Mouse (Mus musculus) induced T-regulatory cell, adult 2 months (primary cell): Measurements from ENCODE around the gene Sez6.
A peak's percentile ranks its signal among the peaks of the same experiment; 100 is the strongest.

Source experiments
- DNase-seq: peaks from one replicate; pipeline ENCODE4 v3.0.0-alpha.2; 2012; ENCODE audit warnings: low read depth

The Sez6 gene

GRCm38 (mm10) chr11:77930751-77931540 is at the start of gene Sez6:
Gene Sez6, plus strand, starts transcription at chr11:77930800.
- DNase-seq, result peak; percentile 77

DNA sequence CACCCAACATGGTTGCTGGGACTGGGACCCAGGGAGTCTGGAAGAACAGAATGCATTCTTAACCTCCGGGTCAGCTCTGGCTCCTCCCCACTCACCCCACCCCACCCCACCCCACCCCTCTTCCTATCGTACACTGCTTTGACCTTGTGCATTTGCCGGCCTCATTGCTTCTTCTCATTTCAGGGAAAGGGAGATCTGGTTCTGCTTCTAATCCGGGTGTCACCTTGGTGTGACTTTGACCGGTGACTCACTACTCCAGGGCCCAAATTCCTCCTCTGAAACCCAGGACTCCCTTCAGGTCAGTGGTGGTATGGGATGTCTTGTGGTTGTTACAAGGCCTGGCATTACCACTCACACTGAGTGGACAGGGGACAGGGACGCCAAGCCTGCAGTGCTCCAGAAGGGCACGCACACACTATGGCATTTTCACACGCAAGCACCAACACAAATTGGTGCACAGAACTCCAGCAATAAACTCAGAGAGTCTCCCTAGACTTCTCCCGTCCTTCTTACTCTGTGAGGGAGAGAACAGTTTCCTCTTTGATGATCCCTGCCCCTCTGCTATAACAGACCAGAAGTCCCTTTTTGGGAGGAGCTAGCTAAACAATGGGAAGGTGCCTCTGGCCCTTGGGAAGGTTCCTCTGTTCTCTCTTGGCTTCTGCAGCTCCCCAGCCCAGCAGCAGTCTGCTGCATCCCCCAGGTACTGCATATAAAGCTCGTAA is 45.9 kb upstream of the Sez6 start:
- no peak for DNase-seq

DNA sequence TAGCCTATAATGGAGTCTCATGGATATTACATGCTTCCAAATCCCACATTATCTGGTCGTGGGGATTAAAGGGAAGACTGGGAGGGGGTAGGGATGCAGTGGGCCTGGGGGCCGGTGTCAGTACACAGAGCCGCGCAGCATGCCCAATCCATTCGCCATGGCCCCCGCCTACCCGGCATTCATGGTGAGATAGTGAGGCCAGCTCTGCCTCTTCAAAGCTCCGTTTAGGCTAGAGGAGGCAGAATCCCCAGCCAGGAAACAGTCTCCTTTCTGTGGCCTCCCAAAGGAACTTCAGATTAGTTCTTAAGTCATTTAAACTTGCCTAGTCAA is 45.4 kb upstream of the Sez6 start:
- no peak for DNase-seq

GRCm38 (mm10) chr11:77887373-77887960 is 43.1 kb upstream of the Sez6 start:
- DNase-seq, result peak; percentile 78

DNA sequence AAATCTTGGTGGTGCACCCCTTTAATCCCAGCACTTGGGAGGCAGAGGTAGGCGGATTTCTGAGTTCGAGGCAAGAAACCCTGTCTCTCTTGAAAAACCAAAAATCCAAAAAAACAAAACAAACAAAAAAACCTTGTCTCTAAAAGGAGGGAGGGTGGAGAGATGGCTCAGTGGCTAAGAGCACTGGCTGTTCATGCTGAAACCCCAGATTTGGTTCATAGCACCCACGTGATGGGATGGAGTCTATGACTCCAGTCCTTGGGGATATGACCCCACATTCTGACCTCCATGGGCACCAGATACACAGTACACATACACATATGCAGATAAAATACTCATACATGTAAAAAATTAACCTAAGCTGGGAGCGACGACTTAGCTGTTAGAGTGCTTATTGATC is 41.8 kb upstream of the Sez6 start:
- no peak for DNase-seq

GRCm38 (mm10) chr11:77889484-77889883 is 41.1 kb upstream of the Sez6 start:
- DNase-seq, result no peak

DNA sequence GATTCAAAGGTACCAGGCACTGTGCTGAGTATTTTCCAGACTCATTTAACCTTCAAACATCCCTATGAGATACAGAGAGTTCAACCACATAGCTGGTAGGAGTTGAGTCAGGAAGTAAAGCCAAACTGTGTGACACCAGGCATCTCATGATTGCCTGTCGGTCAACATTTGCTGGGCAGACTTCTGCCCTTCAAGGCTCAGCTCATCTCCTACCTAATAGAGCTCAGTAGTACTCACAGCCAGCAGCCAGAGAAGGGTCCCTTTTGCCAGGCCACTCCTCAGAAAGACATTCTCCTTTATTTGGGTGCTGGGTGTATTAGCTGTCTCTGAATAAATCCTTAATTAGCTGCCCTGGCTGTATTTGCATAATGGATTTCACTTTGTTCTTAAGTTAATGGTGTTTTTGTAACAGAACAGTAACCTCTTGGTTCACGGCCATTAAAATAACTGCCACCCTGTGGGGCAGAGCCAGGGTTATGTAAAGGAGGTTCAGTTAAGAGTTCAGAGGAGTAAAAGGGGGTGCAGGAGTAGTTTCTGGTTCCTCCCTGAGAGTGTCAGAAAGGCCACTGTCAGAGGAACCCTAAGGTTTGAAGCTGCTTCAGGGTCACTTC is 39.8 kb upstream of the Sez6 start:
- DNase-seq, result no peak

GRCm38 (mm10) chr11:77892883-77893282 is 37.7 kb upstream of the Sez6 start:
- no peak for DNase-seq

GRCm38 (mm10) chr11:77893283-77893682 is 37.3 kb upstream of the Sez6 start:
- no peak for DNase-seq

GRCm38 (mm10) chr11:77893787-77894718 is 36.5 kb upstream of the Sez6 start, which contains the start of gene Pipox:
Gene Pipox, minus strand, starts transcription at chr11:77894096.
- no peak for DNase-seq

- no peak for DNase-seq
Measured at GRCm38 (mm10) chr11:77894967-77895366, 35.6 kb upstream of the Sez6 start.

DNA sequence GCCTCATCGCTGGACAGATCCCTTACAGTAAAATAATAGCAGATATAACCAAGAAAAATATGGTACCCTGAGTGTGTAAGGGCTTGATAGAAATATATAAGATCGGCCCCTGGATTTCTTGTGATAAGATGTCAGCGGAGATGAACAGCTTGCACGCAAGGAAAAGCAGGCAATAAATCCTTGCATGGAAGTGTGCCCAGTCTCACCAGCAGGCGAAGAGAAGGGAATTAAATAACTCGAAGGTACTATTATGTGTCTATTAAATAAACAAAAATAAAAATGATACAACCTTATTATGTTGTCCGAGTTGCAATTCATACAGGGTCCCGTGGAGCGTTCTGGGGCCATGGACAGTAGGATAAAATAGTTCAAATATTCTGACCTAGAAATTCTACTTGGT is 34.6 kb upstream of the Sez6 start:
- no peak for DNase-seq

DNA sequence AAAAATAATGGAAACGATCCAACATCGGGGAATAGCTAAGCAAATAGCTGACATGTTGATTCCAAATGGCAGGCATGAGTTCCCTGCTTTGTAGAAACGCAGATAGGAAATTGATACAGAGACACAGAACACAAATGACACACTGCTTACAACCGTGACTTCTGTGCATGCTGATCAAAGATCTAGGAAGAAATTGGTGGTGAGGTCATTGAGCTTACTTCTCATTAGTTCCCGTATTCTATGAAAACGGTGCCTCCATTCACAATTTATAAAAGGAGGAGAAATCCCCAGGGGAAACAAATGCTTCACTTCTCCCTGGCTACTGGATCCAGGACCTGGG is 34.1 kb upstream of the Sez6 start:
- no peak for DNase-seq

DNA sequence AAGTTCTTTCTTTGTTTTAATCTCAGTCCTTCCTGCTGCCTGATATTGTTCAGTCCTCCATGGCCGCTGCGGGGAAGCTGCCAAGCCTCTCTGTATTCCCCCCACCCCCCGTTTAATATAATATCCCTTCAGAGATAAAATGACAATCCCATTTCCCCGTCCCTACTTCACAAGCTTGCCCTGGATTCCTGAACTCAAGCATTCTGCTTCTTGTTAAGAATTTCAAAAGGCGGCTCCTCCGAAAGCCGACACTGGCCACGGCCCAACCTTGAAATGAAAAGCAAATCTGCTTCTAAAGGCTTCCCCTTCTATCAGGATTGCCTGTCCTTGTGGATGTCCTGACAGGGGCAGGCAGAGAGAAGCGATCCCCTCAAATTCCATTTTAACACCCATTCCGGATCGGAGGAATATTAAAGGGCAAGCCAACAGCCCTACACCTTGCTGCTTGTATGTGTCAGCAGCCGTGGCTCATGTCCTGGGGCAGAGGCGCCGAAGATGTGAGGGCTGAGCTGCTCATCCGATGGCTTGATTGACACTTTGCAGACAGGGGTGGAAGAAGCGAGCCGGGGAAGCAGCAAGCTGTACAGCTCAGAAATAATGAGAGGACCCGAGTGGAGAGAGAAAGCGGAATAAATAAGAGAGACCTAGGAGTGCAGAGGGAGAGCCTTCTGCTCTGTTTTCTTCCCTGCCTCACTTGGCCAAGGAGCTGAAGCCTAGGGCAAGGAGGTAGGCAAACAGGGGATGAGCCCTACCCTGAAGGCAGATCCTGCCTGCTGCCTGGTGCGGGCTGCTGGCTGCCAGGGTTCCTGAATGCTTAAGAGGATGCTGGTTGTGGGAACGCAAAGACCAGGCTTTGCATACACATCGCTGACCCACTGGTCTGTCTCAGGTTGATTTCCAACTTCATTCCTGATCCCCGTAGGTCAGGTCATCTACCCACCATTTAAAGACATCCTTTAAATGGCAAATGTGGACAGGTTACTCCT is 33.5 kb upstream of the Sez6 start:
- DNase-seq, result no peak

DNA sequence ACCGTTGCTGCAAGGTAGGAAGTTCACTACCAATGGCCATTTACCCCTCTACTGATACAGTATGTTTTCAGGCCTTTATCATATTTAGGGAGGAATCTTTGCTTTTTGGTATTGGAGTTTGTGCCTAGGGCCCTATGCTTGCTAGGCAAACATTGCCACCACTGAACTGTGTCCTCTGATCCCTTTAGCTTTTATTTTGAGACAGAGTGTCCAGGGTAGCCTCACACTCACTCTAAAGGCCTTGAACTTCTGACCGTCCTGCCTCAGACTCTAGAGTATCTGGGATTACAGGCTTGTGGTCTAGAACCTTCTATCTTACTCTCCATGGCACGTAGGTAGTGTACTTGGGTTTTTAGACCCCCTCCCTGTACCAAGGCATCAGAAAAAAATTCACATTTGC is 30.4 kb upstream of the Sez6 start:
- no peak for DNase-seq

DNA sequence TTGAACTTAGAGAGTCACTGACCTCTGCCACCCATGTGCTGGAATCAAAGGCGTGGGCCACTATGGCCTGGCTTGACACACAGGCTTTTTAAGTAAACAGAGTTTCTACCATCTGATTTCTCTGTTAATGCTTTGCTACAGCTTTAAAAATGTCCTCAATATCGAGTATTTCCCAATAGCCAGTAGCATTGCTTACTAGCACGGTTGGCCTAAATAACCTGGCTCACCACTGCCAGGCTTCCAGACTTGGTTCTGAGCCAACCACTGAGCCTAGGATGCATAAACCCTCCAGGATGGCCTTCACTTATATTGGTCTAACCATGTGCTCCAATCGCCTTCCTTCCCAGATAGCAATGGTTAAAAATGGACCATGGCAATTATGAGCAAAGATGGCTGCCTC is 29.9 kb upstream of the Sez6 start:
- DNase-seq, result no peak

GRCm38 (mm10) chr11:77901366-77901765 is 29.2 kb upstream of the Sez6 start:
- no peak for DNase-seq

DNA sequence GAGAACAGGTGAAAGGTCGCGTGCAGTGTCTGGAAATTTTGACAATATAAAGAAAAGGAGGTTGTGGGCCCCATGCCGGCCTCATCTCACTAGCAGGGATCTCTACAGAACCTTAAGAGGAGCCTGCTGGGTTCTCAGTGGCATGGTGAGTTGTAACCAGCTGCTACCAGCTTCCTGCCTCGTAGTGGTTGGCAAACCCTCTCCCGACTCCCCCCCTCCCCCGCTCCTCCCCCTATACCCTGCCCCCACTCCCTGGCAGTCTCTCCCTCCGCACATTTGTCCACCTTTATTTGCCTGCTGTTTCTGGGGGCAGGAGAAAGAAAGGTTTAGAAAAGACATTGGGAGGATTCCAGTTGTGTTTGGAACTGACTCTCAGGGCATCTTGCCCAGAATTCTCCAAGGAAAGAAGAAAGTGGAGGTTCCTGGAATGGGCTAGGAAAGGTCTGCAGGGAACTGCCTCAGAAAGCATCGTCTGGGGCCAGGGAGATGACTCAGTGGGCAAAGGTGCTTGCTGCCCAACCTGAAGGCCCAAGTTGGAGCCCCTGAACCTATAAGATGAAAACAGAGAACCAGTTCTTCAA is 28.7 kb upstream of the Sez6 start:
- no peak for DNase-seq

GRCm38 (mm10) chr11:77903761-77904160 is 26.8 kb upstream of the Sez6 start:
- DNase-seq, result no peak

GRCm38 (mm10) chr11:77904707-77905106 is 25.9 kb upstream of the Sez6 start:
- DNase-seq, result no peak
